Mouse (Mus musculus) hindbrain, embryonic 16.5 days (tissue): ENCODE results near the gene Rdx. TPM values are rescaled to one million over a fixed set of nuclear protein-coding genes. Genes with fewer than 3 reads are reported as not detected.

Source experiments
- ATAC-seq: fragments of 200-750 bp; cut with Nextera tagmentation; 2 replicates; pipeline ENCODE4 v1.8.0; 2017; ENCODE audit warnings: moderate TSS enrichment, moderate library complexity
- H3K27ac ChIP-seq: fragments of 300-500 bp; sonication (generic); 2 replicates; pipeline ENCODE4 v1.5.1; 2014; ENCODE audit warnings: low read depth, mild to moderate bottlenecking, control low read depth, low read length, moderate library complexity
- H3K27me3 ChIP-seq: fragments of 300-500 bp; sonication (generic); replicated peaks from 2 replicates; pipeline ENCODE4 v1.6.1; 2014; ENCODE audit warnings: low read length; ENCODE audit not compliant: control insufficient read depth, insufficient read depth
- H3K36me3 ChIP-seq: fragments of 300-500 bp; sonication (generic); 2 replicates; pipeline ENCODE4 v1.6.1; 2014; ENCODE audit warnings: mild to moderate bottlenecking, low read length, moderate library complexity, mixed read lengths; ENCODE audit not compliant: control insufficient read depth, insufficient read depth
- H3K4me1 ChIP-seq: fragments of 300-500 bp; sonication (generic); 2 replicates; pipeline ENCODE4 v1.6.1; 2014; ENCODE audit warnings: low read depth, low read length; ENCODE audit not compliant: control insufficient read depth, insufficient read depth
- H3K4me2 ChIP-seq: fragments of 300-500 bp; sonication (generic); 2 replicates; pipeline ENCODE4 v1.6.1; 2014; ENCODE audit warnings: mild to moderate bottlenecking, low read length, control low read depth, moderate library complexity
- H3K4me3 ChIP-seq: fragments of 300-500 bp; sonication (generic); 2 replicates; pipeline ENCODE4 v1.5.1; 2014; ENCODE audit warnings: mild to moderate bottlenecking, low read length, control low read depth, moderate library complexity
- H3K9ac ChIP-seq: fragments of 300-500 bp; sonication (generic); 2 replicates; pipeline ENCODE4 v1.6.1; 2014; ENCODE audit warnings: low read depth, mild to moderate bottlenecking, control low read depth, low read length, moderate library complexity
- H3K9me3 ChIP-seq: fragments of 300-500 bp; sonication (generic); 2 replicates; pipeline ENCODE4 v1.6.1; 2014; ENCODE audit warnings: mild to moderate bottlenecking, low read length, moderate library complexity; ENCODE audit not compliant: control insufficient read depth
- WGBS: fragments of 180-500 bp; shearing (Covaris S2); extraction: QIAGEN DNeasy Blood & Tissue Kit; methylation state at CpG from one replicate; pipeline ENCODE4 v1.1.7; 2014; 5-methylcytosine and 5-hydroxymethylcytosine counted together
- polyA plus RNA-seq: library from polyadenylated mRNA; unstranded; fragments of >200 nt; fragmentation: Nextera tagmentation; extraction: Ambion mirVana; gene quantifications from 2 replicates; pipeline ENCODE4 v1.2.1, GENCODE M21; 2015

The Rdx gene
- polyA plus RNA-seq, 1 experiment from 2014 or later, result 71.5 TPM

- WGBS, result 93% methylated on average over 1 of the region's 1 CpGs
- Histone ChIP-seq H3K9me3 (no peaks in the 10 kb centered on the region), H3K36me3 (no peaks in the 10 kb centered on the region), H3K4me3 (no peak overlapping the region), H3K27me3 (no peaks in the 10 kb centered on the region), H3K9ac (no peak overlapping the region), H3K27ac (no peak overlapping the region), H3K4me2 (no peak overlapping the region), H3K4me1 (no peaks in the 10 kb centered on the region)
- no peak for ATAC-seq
Measured at GRCm38 (mm10) chr9:52018505-52018904, 28.5 kb upstream of the Rdx start.

- no peaks in the 10 kb centered on the region for H3K27me3 ChIP-seq
- ATAC-seq, result no peak
- H3K27ac ChIP-seq, result no peak overlapping the region
- H3K9me3 ChIP-seq, result no peaks in the 10 kb centered on the region
- no peaks in the 10 kb centered on the region for H3K36me3 ChIP-seq
- WGBS, result 30% methylated on average over 5 of the region's 5 CpGs
- no peak overlapping the region for H3K4me3 ChIP-seq
- no peaks in the 10 kb centered on the region for H3K4me1 ChIP-seq
- no peak overlapping the region for H3K9ac ChIP-seq
- no peak overlapping the region for H3K4me2 ChIP-seq
Measured at GRCm38 (mm10) chr9:52027257-52028020, 19.5 kb upstream of the Rdx start.

- H3K4me2 ChIP-seq, result no peak overlapping the region
Measured at GRCm38 (mm10) chr9:52028521-52029405, 18.2 kb upstream of the Rdx start.

GRCm38 (mm10) chr9:52031501-52031900 is 15.5 kb upstream of the Rdx start:
- Histone ChIP-seq H3K9me3 (no peaks in the 10 kb centered on the region), H3K4me1 (no peaks in the 10 kb centered on the region), H3K4me2 (no peak overlapping the region), H3K36me3 (no peaks in the 10 kb centered on the region), H3K27ac (no peak overlapping the region), H3K4me3 (no peak overlapping the region), H3K9ac (no peak overlapping the region), H3K27me3 (no peaks in the 10 kb centered on the region)
- 23% methylated on average over 2 of the region's 2 CpGs for WGBS
- ATAC-seq, result no peak

More at GRCm38 (mm10) chr9:52028521-52029405, 18.2 kb upstream of the Rdx start:
- Histone ChIP-seq H3K4me1 (no peaks in the 10 kb centered on the region), H3K4me3 (no peak overlapping the region), H3K36me3 (no peaks in the 10 kb centered on the region), H3K9me3 (no peaks in the 10 kb centered on the region), H3K27ac (no peak overlapping the region), H3K9ac (no peak overlapping the region), H3K27me3 (no peaks in the 10 kb centered on the region)
- no peak for ATAC-seq
- WGBS, result 47% methylated on average over 9 of the region's 9 CpGs

GRCm38 (mm10) chr9:52037493-52037892 is 9.5 kb upstream of the Rdx start:
- no peak for ATAC-seq
- no peak overlapping the region for H3K9ac ChIP-seq
- no peaks in the 10 kb centered on the region for H3K9me3 ChIP-seq
- H3K36me3 ChIP-seq, result no peaks in the 10 kb centered on the region
- no peak overlapping the region for H3K4me3 ChIP-seq
- no peak overlapping the region for H3K27ac ChIP-seq
- no peaks in the 10 kb centered on the region for H3K27me3 ChIP-seq
- H3K4me1 ChIP-seq, result no peaks in the 10 kb centered on the region
- 91% methylated on average over 1 of the region's 1 CpGs for whole genome bisulfite sequencing
- H3K4me2 ChIP-seq, result no peak overlapping the region

- no peaks in the 10 kb centered on the region for H3K4me1 ChIP-seq
- no peaks in the 10 kb centered on the region for H3K9me3 ChIP-seq
- H3K27me3 ChIP-seq, result no peaks in the 10 kb centered on the region
- H3K9ac ChIP-seq, result no peak overlapping the region
- H3K4me3 ChIP-seq, result no peak overlapping the region
- ATAC-seq, result no peak
- 88% methylated on average over 2 of the region's 2 CpGs for WGBS
- H3K4me2 ChIP-seq, result no peak overlapping the region
- H3K36me3 ChIP-seq, result no peaks in the 10 kb centered on the region
- no peak overlapping the region for H3K27ac ChIP-seq
Measured at GRCm38 (mm10) chr9:52041657-52042056, 5.3 kb upstream of the Rdx start.

- H3K4me3 ChIP-seq, result no peak overlapping the region
- H3K9ac ChIP-seq, result no peak overlapping the region
- peaks cover 21% of the 10 kb centered on the region for H3K4me1 ChIP-seq
- H3K36me3 ChIP-seq, result no peaks in the 10 kb centered on the region
- peak overlapping the region; percentile 68 for H3K4me2 ChIP-seq
- WGBS, result 34% methylated on average over 5 of the region's 5 CpGs
- H3K9me3 ChIP-seq, result no peaks in the 10 kb centered on the region
- H3K27me3 ChIP-seq, result no peaks in the 10 kb centered on the region
- no peak for ATAC-seq
- H3K27ac ChIP-seq, result no peak overlapping the region
Measured at GRCm38 (mm10) chr9:52046686-52047085, 287 bp upstream of the Rdx start.

GRCm38 (mm10) chr9:52047821-52048649 is 1.1 kb downstream of the Rdx start:
- no peaks in the 10 kb centered on the region for H3K9me3 ChIP-seq
- peak overlapping the region; percentile 97 for H3K27ac ChIP-seq
- under 1% methylated on average over 64 of the region's 118 CpGs for WGBS
- H3K27me3 ChIP-seq, result no peaks in the 10 kb centered on the region
- ATAC-seq, result peak; percentile 94
- H3K4me3 ChIP-seq, result peak overlapping the region; percentile 96
- H3K4me1 ChIP-seq, result peaks cover 21% of the 10 kb centered on the region
- H3K4me2 ChIP-seq, result peak overlapping the region; percentile 68
- H3K9ac ChIP-seq, result peak overlapping the region; percentile 99
- H3K36me3 ChIP-seq, result no peaks in the 10 kb centered on the region
